Mouse (Mus musculus): Measurements from ENCODE around the gene Snx29.

The Snx29 gene

GRCm38 (mm10) chr16:11747867-11748266, 425.2 kb downstream of the Snx29 start:
- no peak for DNase-seq

GRCm38 (mm10) chr16:11749111-11749510, 426.4 kb downstream of the Snx29 start:
- DNase-seq = no peak

- no peak for DNase-seq
These were observed 427.9 kb downstream of the Snx29 start for GRCm38 (mm10) chr16:11750605-11751004.

GRCm38 (mm10) chr16:11752557-11752956, 429.8 kb downstream of the Snx29 start:
- no peak for DNase-seq

DNA sequence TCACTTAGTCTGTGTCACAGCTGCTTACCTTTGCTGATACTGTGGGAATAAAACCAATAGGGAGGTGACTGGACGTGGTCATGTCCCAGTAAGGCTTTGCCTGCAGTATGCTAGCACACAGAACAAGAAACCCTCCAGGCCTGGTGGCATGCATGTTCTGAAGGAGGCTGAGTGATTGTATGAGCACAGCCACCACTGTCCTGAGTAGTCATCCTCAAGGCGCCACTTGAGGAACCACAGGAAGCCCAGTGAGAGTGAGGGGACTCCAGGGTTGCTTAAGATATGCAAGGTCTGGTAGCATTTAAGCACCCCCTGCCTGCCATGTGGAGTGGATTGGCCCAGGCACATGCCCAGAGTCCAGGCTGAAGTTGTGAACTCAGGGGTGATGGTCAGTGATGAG, 430.8 kb downstream of the Snx29 start:
- no peak for DNase-seq

GRCm38 (mm10) chr16:11754136-11754535, 431.4 kb downstream of the Snx29 start:
- DNase-seq = no peak

DNA sequence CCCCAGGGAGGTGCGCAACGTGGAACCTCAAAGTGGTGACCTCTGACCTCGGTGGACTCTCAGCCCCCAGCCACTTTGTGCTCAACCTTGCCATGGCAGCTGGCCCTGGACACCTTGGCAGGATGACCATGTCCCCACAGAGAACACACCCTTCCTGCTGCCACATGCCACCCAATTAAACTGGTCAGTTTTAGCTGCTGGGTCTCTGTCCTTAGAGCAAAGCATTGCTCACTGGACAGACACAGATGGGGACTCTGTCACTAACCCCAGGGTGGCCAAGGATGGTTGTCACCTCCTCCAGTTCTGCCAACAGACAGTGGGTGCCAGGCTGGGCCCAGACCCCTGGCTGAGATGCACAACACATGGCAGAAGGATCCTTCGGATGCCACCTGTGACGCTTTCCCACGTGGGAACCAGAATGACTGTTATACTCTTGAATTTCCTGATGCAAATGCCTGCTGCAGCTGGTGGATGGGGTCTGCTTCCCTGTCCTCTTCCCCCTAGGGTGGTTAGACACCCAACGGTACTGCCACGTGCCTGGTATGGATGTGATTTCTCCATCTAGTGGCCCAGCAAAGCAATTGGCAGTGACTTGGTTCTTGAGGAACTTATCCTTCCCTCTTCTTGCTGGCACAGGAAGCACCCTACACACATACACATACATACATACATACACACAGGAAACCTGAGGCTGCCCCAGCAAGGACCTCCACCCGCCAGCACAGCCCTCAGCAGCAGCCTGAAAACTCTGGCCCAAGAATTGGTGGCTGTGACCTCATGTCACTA, 432.8 kb downstream of the Snx29 start:
- no peak for DNase-seq

DNA sequence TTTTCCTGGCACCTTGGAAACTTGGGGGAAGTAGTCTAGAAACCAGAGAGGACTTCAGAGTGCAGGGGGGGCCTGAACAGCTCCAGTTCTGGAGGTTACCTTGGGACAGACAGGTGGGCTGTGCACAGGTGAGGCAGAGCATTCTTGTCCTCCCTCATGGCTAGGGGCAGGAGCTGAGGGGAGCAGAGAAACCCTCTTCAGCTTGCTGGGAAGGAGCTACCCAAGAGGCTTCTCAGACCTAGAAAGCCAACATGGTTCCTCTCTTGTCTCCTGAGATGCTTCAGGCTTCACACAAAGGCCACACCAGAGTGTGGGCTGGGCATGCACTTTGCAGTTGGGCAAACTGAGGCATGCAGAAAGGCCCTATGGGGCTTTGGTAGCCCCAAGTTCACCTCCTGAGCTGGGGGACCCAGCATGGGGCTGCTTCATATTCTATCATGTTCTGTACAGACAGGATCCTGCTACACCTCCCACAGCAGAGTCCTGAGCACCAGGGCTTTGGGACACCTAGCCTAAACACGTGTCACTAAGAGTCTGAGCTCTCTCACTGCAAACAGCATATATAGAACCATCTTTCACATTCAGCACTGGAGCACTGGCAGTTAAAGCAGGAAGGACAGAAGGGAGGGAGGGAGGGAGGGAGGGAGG, 434.0 kb downstream of the Snx29 start:
- no peak for DNase-seq

GRCm38 (mm10) chr16:11757471-11757870, 434.8 kb downstream of the Snx29 start:
- DNase-seq = no peak

DNA sequence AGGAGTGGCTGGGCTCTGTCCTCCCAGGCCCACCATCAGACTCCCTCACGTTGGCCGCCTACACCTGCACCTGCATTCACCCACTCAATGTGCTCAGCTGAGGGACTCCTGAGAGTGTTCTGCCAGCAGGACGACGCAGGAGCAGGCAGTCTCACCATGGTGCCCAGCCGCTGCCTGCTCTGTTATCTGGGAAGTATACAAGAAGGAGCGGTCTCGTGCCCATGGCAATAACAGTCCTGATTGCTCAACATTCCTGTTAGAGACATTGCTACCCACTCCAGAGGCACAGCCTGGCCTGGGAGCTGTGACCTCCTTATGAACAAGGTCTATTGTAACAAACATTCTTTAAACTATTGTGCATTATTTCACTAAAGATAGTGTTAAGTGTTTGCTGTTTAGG, 435.2 kb downstream of the Snx29 start:
- DNase-seq = no peak

- no peak for DNase-seq
These were observed 449.6 kb downstream of the Snx29 start for GRCm38 (mm10) chr16:11772318-11772717.

DNA sequence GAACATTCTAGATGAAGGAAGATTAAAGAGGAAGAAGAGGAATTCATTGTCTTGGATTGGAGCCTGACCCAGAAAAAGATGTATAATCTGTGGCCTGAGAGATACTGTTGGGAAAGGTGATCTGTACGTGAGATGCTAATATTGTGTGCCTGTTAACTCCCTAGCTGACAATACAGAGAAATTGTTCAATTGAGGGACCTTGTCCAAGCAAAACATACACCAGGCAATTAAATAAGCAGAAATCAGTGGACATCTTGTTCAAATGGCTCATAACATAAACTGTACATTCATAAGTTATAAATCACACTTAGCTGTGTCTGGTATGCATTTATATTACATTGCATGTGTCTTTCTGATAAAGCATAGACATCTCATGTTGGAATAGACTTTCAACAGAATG, 451.6 kb downstream of the Snx29 start:
- DNase-seq = no peak

DNA sequence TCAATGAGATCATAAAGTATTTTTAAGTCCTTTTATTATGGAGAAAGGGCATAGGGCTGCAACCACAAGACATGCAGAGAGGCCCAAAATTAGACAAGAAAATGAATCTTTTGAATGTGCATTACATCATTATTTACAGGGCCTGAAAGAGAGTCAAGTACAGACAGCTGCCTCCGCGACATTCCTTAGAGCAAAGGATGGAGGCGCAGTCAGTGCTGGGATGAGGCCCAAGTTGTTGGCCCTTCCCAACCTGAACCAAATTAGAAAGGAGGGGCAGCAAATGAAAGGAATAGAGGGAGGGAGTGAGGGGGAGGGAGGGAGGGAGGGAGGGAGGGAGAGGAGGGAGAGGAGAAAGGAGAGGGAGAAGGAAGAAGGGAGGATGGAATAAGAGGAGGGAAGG, 453.8 kb downstream of the Snx29 start:
- DNase-seq = no peak

DNA sequence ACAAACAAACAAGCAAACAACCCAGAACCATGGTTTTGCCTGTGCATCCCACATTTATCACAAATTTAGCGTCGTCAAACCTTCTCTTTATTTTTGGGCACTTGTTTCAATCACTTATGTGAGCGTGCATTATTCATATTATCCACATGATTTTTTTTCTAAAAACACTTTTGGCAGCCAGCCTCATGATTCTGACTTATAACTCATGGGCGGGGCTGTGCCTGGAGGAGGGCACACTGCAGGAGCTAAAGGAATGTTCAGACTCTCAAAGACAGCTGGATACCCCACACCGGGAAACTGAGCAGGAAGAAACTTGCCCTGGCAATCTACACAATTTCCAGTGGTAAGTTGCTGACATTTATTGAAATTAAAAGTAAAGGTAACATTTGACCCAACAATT, 455.5 kb downstream of the Snx29 start:
- DNase-seq = no peak

DNA sequence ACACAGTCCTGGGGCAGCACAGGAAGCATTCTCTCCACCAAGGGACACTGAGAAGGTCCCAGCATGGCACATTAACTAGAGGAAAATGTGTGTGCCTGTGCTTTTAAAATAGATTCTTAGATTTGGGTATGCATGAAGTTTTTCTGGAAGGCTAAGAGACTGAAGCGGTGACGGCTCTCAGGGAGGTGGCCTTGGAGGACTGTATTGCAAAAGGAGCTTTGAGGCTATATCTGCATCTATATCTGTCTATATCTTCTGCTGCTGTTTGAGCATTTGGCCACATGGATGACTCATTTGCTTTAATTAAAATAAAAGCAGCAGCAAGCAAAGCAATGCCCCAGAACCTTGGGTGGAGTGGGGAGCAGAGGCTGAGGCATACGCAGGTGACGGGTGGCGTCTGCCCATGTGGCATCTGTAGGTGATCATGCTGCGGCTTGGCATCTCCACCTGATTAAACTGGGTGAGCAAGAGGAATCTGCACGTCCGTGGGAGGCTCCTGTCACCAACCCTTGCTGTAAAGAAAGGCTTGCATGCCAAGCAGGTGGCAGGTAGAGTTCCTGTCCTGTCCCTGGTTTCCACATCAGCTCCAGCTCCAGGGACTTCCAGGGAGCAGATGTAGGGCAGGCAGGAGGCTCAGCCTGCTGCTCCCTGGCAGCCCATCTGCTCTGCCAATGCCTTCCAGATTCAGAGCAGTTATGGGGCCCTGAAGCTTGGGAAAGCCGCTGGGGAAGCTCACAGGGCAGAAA, 456.2 kb downstream of the Snx29 start:
- peak; percentile 28 for DNase-seq

DNA sequence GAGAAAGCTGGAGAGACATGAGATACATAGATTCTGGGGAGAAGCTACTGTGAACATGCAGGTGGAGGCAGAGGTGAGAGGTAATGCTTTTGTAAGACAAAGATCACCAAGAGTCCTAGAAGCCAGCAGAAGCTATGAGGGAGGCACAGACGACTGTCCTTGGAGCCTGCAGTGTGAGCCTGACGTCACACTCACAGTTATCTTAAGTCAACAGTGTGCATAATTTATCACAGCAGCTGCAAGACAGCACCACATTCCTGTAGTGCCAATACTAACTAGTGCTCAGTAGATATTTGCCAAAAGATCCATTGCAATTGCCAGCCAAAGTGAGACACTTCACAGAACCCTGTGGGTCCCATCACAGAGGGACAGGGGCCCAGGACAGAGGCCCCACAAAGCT, 459.4 kb downstream of the Snx29 start:
- no peak for DNase-seq

DNA sequence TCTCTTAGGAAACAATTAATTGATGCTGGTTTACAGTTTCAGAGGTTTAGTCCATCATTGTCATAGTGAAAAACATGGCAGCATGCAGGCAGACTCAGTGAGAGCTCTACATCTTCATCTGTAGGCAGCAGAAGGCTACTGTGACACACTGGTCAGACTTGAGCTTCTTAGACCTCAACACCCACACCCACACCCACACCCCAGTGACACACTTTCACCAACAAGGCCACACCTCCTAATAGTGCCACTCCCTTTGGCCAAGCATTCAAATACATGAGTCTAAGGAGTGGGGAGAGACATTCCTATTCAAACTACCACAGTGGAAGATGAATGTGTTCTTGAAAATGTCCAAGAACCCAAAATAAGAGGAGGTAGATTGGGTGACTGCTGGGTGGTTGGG, 460.6 kb downstream of the Snx29 start:
- DNase-seq = no peak

DNA sequence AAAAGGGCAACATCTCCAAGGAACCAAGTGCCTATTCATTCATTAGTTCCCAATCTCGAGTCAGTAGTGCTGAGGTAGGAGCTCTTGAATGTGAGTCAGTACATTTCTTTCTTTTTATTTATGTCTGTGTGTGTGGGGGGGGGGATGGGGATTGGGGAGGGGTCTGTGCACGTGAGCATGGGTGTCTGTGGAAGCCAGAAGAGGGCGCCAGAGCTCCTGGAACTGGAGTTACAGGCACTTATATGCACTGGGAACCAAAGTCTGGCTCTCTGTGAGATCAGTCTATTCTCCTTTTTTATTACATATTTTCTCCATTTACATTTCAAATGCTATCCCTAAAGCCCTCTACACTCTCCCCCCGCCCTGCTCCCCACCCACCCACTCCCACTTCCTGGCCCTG, 461.6 kb downstream of the Snx29 start:
- no peak for DNase-seq

DNA sequence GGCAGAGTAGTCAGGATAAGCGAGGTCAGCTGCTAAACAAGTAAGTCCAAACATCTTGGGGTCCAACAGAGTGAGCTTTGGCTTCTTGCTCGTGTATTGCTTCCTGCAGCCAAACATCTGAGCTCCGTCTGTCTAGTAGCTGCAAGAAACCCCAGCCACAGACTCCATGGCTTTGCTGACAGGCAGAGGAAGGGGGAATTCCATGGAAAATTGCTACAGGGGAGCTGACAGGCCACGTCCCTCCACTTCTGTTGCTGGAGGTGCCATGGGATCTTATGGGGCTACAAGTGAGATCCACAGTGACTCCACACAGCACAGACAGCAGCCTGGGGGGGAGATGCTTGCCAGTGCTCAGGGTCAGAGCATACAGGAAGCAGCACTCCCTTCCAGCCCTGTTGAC, 463.1 kb downstream of the Snx29 start:
- DNase-seq = no peak

GRCm38 (mm10) chr16:11790476-11790875, 467.8 kb downstream of the Snx29 start:
- DNase-seq = no peak

- no peak for DNase-seq
These were observed 470.7 kb downstream of the Snx29 start for GRCm38 (mm10) chr16:11793391-11793790.

DNA sequence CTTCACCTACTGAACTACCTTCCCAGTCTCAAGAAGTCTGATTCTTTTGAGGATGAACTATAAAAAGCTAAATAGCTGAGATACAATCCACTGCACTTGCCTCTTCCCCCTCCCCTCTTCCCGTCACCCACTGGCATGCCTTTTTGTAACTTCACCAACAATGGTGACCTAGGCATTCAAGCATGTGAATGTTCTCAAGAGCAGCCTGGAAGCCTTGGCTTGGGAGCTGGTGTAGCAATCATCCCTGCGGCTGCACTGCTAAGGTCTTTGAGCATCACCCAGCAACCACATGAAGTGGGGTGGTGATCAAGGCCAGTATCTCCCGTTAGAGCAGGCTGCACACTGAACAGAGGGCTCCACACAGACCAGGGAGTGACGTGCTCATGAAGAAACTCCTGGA, 471.9 kb downstream of the Snx29 start:
- DNase-seq = no peak

- no peak for DNase-seq
These were observed 473.2 kb downstream of the Snx29 start for GRCm38 (mm10) chr16:11795758-11796460.
